Mouse (Mus musculus): Measurements from ENCODE around the gene Nkx2-5. TPM values are rescaled to one million over a fixed set of nuclear protein-coding genes. Genes with fewer than 3 reads are reported as not detected.

Gene Nkx2-5
- polyA plus RNA-seq, 1 experiment from 2014 or later, result not detected

GRCm38 (mm10) chr17:26841981-26842380, 2.8 kb downstream of the Nkx2-5 start:
- DNase-seq (ENCODE audit: low spot score) (no peak), ATAC-seq (ENCODE audit: insufficient read depth, low FRiP score, low TSS enrichment) (no peak)
- no peak overlapping the region for H3K4me3 ChIP-seq (ENCODE audit: low read depth, low read length)
- no peaks in the 10 kb centered on the region for H3K9me3 ChIP-seq (ENCODE audit: control insufficient read depth, low read length)
- H3K9ac ChIP-seq (ENCODE audit: low read length), result no peak overlapping the region
- H3K4me1 ChIP-seq (ENCODE audit: control insufficient read depth, insufficient read depth, low read length), result no peaks in the 10 kb centered on the region
- no peak overlapping the region for H3K27ac ChIP-seq (ENCODE audit: low read depth, low read length)
- whole genome bisulfite sequencing, result under 1% methylated on average over 5 of the region's 5 CpGs
- H3K4me2 ChIP-seq (ENCODE audit: low read depth), result no peak overlapping the region
- no peaks in the 10 kb centered on the region for H3K36me3 ChIP-seq (ENCODE audit: control insufficient read depth, insufficient read depth, low read length)
- peaks cover 96% of the 10 kb centered on the region for H3K27me3 ChIP-seq (ENCODE audit: control insufficient read depth, insufficient read depth, low read length)

GRCm38 (mm10) chr17:26840922-26841731, 3.7 kb downstream of the Nkx2-5 start:
- DNase-seq (ENCODE audit: low spot score), result no peak
- under 1% methylated on average over 48 of the region's 48 CpGs for WGBS
- H3K4me2 ChIP-seq (ENCODE audit: low read depth), result no peak overlapping the region

GRCm38 (mm10) chr17:26840439-26840780, 4.4 kb downstream of the Nkx2-5 start:
- no peaks in the 10 kb centered on the region for H3K36me3 ChIP-seq (ENCODE audit: control insufficient read depth, insufficient read depth, low read length)
- no peaks in the 10 kb centered on the region for H3K4me1 ChIP-seq (ENCODE audit: control insufficient read depth, insufficient read depth, low read length)
- WGBS, result 2% methylated on average over 9 of the region's 9 CpGs
- no peaks in the 10 kb centered on the region for H3K9me3 ChIP-seq (ENCODE audit: control insufficient read depth, low read length)
- no peak overlapping the region for H3K27ac ChIP-seq (ENCODE audit: low read depth, low read length)
- H3K9ac ChIP-seq (ENCODE audit: low read length), result no peak overlapping the region
- no peak for ATAC-seq (ENCODE audit: insufficient read depth, low FRiP score, low TSS enrichment)
- no peak overlapping the region for H3K4me2 ChIP-seq (ENCODE audit: low read depth)
- H3K27me3 ChIP-seq (ENCODE audit: control insufficient read depth, insufficient read depth, low read length), result peaks cover 100% of the 10 kb centered on the region
- H3K4me3 ChIP-seq (ENCODE audit: low read depth, low read length), result no peak overlapping the region
- DNase-seq (ENCODE audit: low spot score), result no peak

More at GRCm38 (mm10) chr17:26840922-26841731, 3.7 kb downstream of the Nkx2-5 start:
- Histone ChIP-seq H3K9me3 (ENCODE audit: control insufficient read depth, low read length) (no peaks in the 10 kb centered on the region), H3K4me1 (ENCODE audit: control insufficient read depth, insufficient read depth, low read length) (no peaks in the 10 kb centered on the region), H3K27me3 (ENCODE audit: control insufficient read depth, insufficient read depth, low read length) (peaks cover 99% of the 10 kb centered on the region), H3K27ac (ENCODE audit: low read depth, low read length) (no peak overlapping the region), H3K36me3 (ENCODE audit: control insufficient read depth, insufficient read depth, low read length) (no peaks in the 10 kb centered on the region), H3K4me3 (ENCODE audit: low read depth, low read length) (no peak overlapping the region), H3K9ac (ENCODE audit: low read length) (no peak overlapping the region)
- no peak for ATAC-seq (ENCODE audit: insufficient read depth, low FRiP score, low TSS enrichment)

GRCm38 (mm10) chr17:26839718-26840438, 4.9 kb downstream of the Nkx2-5 start:
- no peak for DNase-seq (ENCODE audit: low spot score)
- H3K27me3 ChIP-seq (ENCODE audit: control insufficient read depth, insufficient read depth, low read length), result peaks cover 100% of the 10 kb centered on the region
- H3K9me3 ChIP-seq (ENCODE audit: control insufficient read depth, low read length), result no peaks in the 10 kb centered on the region
- no peak overlapping the region for H3K4me3 ChIP-seq (ENCODE audit: low read depth, low read length)
- H3K36me3 ChIP-seq (ENCODE audit: control insufficient read depth, insufficient read depth, low read length), result no peaks in the 10 kb centered on the region
- no peak overlapping the region for H3K9ac ChIP-seq (ENCODE audit: low read length)
- no peaks in the 10 kb centered on the region for H3K4me1 ChIP-seq (ENCODE audit: control insufficient read depth, insufficient read depth, low read length)
- no peak overlapping the region for H3K27ac ChIP-seq (ENCODE audit: low read depth, low read length)
- WGBS, result 2% methylated on average over 26 of the region's 26 CpGs
- ATAC-seq (ENCODE audit: insufficient read depth, low FRiP score, low TSS enrichment), result no peak
- H3K4me2 ChIP-seq (ENCODE audit: low read depth), result no peak overlapping the region

- Histone ChIP-seq H3K27ac (ENCODE audit: low read depth, low read length) (no peak overlapping the region), H3K4me3 (ENCODE audit: low read depth, low read length) (no peak overlapping the region), H3K4me2 (ENCODE audit: low read depth) (no peak overlapping the region), H3K4me1 (ENCODE audit: control insufficient read depth, insufficient read depth, low read length) (no peaks in the 10 kb centered on the region), H3K27me3 (ENCODE audit: control insufficient read depth, insufficient read depth, low read length) (peaks cover 100% of the 10 kb centered on the region), H3K9ac (ENCODE audit: low read length) (no peak overlapping the region), H3K9me3 (ENCODE audit: control insufficient read depth, low read length) (no peaks in the 10 kb centered on the region), H3K36me3 (ENCODE audit: control insufficient read depth, insufficient read depth, low read length) (no peaks in the 10 kb centered on the region)
- no peak for ATAC-seq (ENCODE audit: insufficient read depth, low FRiP score, low TSS enrichment)
- no peak for DNase-seq (ENCODE audit: low spot score)
- under 1% methylated on average over 86 of the region's 87 CpGs for WGBS
These were observed 5.7 kb downstream of the Nkx2-5 start for GRCm38 (mm10) chr17:26838911-26839717.

- Histone ChIP-seq H3K27me3 (ENCODE audit: control insufficient read depth, insufficient read depth, low read length) (peaks cover 97% of the 10 kb centered on the region), H3K27ac (ENCODE audit: low read depth, low read length) (no peak overlapping the region), H3K36me3 (ENCODE audit: control insufficient read depth, insufficient read depth, low read length) (no peaks in the 10 kb centered on the region), H3K4me3 (ENCODE audit: low read depth, low read length) (no peak overlapping the region), H3K9ac (ENCODE audit: low read length) (no peak overlapping the region), H3K4me1 (ENCODE audit: control insufficient read depth, insufficient read depth, low read length) (no peaks in the 10 kb centered on the region), H3K9me3 (ENCODE audit: control insufficient read depth, low read length) (no peaks in the 10 kb centered on the region), H3K4me2 (ENCODE audit: low read depth) (no peak overlapping the region)
- under 1% methylated on average over 37 of the region's 37 CpGs for WGBS
- DNase-seq (ENCODE audit: low spot score) (no peak), ATAC-seq (ENCODE audit: insufficient read depth, low FRiP score, low TSS enrichment) (no peak)
These were observed 6.5 kb downstream of the Nkx2-5 start for GRCm38 (mm10) chr17:26838191-26838910.

- WGBS, result 0% methylated on average over 7 of the region's 7 CpGs
- no peak for DNase-seq (ENCODE audit: low spot score)
These were observed 7.2 kb downstream of the Nkx2-5 start for GRCm38 (mm10) chr17:26837546-26837985.

More at GRCm38 (mm10) chr17:26837546-26837985, 7.2 kb downstream of the Nkx2-5 start:
- no peak overlapping the region for H3K9ac ChIP-seq (ENCODE audit: low read length)
- H3K4me1 ChIP-seq (ENCODE audit: control insufficient read depth, insufficient read depth, low read length), result no peaks in the 10 kb centered on the region
- H3K4me2 ChIP-seq (ENCODE audit: low read depth), result no peak overlapping the region
- H3K27ac ChIP-seq (ENCODE audit: low read depth, low read length), result no peak overlapping the region
- no peaks in the 10 kb centered on the region for H3K9me3 ChIP-seq (ENCODE audit: control insufficient read depth, low read length)
- peaks cover 90% of the 10 kb centered on the region for H3K27me3 ChIP-seq (ENCODE audit: control insufficient read depth, insufficient read depth, low read length)
- H3K36me3 ChIP-seq (ENCODE audit: control insufficient read depth, insufficient read depth, low read length), result no peaks in the 10 kb centered on the region
- no peak for ATAC-seq (ENCODE audit: insufficient read depth, low FRiP score, low TSS enrichment)
- no peak overlapping the region for H3K4me3 ChIP-seq (ENCODE audit: low read depth, low read length)

All from neural tube, embryonic 11.5 days (tissue).